Mouse (Mus musculus): ENCODE measurements around the gene Kdm4d. TPM values are rescaled to one million over a fixed set of nuclear protein-coding genes. Genes with fewer than 3 reads are reported as not detected.
"Not testable (repeated sequence)": the region's sequence is repeated elsewhere in the genome, so short reads cannot be mapped to it uniquely, and the experiment has no call there.

Kdm4d gene
- total RNA-seq, 2 experiments from 2014 or later = 0.09 TPM; not detected in 1

DNA sequence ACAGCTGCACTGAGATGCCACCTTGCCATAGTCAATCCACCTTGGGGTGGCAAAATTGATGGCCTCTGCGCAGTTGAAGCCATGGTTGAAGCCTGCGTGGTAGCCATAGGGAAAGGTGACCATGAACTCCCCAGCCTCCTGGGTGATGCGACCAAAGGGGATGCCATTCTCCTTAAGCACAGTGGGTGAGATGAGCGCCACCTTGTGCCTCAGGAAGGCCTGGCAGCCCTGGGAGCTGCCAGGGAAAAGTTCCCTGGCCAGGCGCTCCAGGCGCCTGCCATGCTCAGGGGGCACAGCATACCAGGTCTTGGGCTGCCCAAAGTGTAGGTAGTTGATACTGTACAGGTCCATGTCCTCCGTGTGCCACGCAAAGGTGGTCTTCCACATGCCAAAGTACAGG is 49.2 kb downstream of the Kdm4d start:
- DNase-seq = not testable (repeated sequence)

DNA sequence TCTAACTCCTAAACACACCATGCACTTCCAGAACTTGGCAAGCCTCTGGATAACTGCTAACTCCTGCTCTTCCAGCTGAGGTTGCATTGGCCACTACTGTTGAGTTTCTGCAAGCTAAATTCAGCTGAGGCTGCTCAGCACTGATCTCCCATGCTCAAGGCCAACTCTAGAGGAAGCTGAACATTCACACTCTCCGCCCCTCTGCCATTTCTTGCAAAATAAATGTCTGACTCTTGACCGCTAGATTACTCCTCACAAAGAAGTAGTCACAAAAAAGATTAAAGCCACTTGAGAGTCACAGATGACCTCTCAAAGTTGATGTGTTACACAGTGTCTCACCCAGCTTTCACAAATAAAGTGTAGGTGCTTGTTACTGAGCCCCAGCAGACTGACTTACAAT is 53.2 kb downstream of the Kdm4d start:
- not testable (repeated sequence) for DNase-seq

DNA sequence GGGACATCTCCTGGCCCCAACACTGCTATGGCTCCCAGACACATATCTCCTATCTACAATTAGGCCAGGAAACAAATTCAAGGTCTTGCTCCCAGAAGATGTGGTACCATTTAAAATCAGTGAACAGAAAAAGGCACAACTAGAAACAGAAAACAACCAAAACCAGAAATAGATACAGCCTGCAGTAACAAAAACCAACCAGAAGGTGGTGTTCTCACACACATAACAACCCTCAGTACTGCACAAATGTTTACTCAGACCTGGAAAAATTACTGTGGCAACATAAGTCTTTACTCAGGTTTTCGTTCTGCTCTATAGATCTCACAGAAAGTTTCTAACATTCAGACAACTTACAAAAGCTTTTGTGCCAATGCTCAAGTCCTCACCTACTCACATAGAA is 59.9 kb downstream of the Kdm4d start:
- DNase-seq = no peak

DNA sequence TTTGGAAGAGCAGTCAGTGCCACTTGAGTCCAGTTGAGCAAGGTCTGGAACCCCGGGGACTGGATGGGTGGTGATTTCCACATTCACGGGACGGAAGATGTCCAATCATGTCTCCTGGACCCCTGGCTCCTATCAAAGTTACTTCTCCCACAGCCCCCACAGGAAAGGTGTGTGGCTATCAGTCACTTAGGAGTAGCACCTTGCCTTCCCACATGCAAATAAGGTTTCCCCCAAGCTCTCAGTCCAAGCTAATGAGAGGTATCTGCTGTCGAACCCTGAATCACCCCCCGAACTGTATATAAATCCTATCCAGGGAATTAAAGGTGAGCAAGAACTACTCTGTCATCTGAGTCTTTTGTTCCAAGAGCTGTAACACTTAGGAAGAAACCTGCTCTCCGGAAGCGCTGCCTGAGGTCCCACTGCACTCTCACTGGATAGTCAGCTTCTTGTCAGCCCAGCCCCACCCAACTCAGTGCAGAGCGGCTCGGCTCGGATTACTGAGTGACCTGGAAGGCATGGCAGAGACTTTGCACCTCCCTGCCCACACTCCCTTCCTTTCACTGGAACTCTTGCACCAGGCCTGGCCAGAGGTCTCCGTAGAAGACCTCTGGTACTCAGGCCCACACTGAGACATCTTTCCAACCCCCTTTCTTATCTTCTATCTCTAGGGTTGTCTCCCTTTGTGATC is 66.9 kb downstream of the Kdm4d start:
- no peak for DNase-seq

Other genes with a start within 250 kb of the Kdm4d start
- 10 to 100 TPM; 24.8 to 28.6 TPM for gene Sesn3, start 225.4 kb downstream of the Kdm4d start, total RNA-seq (2021)
- gene Endod1, start 119.0 kb downstream of the Kdm4d start, total RNA-seq (2021) = 10 to 100 TPM; 13.3 to 14.6 TPM
- gene Cwc15, start 135 bp upstream of the Kdm4d start, total RNA-seq (2021) = 10 to 100 TPM; 81.9 to 87.7 TPM
- gene Amotl1, start 144.6 kb upstream of the Kdm4d start, total RNA-seq (2021) = 10 to 100 TPM; 60.5 TPM
- not detected for gene Piwil4, start 240.3 kb upstream of the Kdm4d start, total RNA-seq (2021)

Measured in heart, postnatal 4 days (tissue).